Mouse (Mus musculus) kidney, postnatal 4 days (tissue): ENCODE measurements around the gene Ociad2.

Experiments used
- DNase-seq, 2 experiments: peaks; one replicate each; pipeline ENCODE4 v3.0.0; 2021; ENCODE audit warnings: mixed read lengths in 2 of 2

Ociad2 gene

GRCm38 (mm10) chr5:73340723-73341235 lies at the start of gene Ociad2:
Ociad2 (minus strand) TSS chr5:73341028.
- no peak for DNase-seq

GRCm38 (mm10) chr5:73383647-73383970 lies 42.8 kb upstream of the Ociad2 start:
- DNase-seq, result peak; percentile 36 to 57

- peak; percentile 78 to 80 for DNase-seq
These were observed 42.2 kb upstream of the Ociad2 start for GRCm38 (mm10) chr5:73382737-73383646.

GRCm38 (mm10) chr5:73381976-73382540 lies 41.2 kb upstream of the Ociad2 start:
- DNase-seq, result no peak

GRCm38 (mm10) chr5:73381510-73381909 lies 40.7 kb upstream of the Ociad2 start:
- DNase-seq, result no peak

- DNase-seq, result no peak
These were observed 40.0 kb upstream of the Ociad2 start for GRCm38 (mm10) chr5:73380829-73381228.

- peak; percentile 94 to 95 for DNase-seq
These were observed 39.1 kb upstream of the Ociad2 start for GRCm38 (mm10) chr5:73379908-73380307.

GRCm38 (mm10) chr5:73376491-73376890 lies 35.7 kb upstream of the Ociad2 start:
- DNase-seq, result no peak

GRCm38 (mm10) chr5:73376041-73376440 lies 35.2 kb upstream of the Ociad2 start:
- DNase-seq, result peak in 1 of 2 experiments; percentile 27

GRCm38 (mm10) chr5:73373184-73373583 lies 32.4 kb upstream of the Ociad2 start:
- peak in 1 of 2 experiments; percentile 33 for DNase-seq

- no peak for DNase-seq
These were observed 31.8 kb upstream of the Ociad2 start for GRCm38 (mm10) chr5:73372601-73373000.

GRCm38 (mm10) chr5:73369731-73370130 lies 28.9 kb upstream of the Ociad2 start:
- no peak for DNase-seq

GRCm38 (mm10) chr5:73368845-73369447 lies 28.1 kb upstream of the Ociad2 start:
- DNase-seq, result no peak

GRCm38 (mm10) chr5:73367906-73368305 lies 27.1 kb upstream of the Ociad2 start:
- DNase-seq, result no peak

GRCm38 (mm10) chr5:73364107-73364864 lies 23.5 kb upstream of the Ociad2 start:
- no peak for DNase-seq

- peak; percentile 42 to 47 for DNase-seq
These were observed 22.0 kb upstream of the Ociad2 start for GRCm38 (mm10) chr5:73362791-73363190.

- no peak for DNase-seq
These were observed 21.5 kb upstream of the Ociad2 start for GRCm38 (mm10) chr5:73362338-73362737.

GRCm38 (mm10) chr5:73360240-73360639 lies 19.4 kb upstream of the Ociad2 start:
- no peak for DNase-seq

GRCm38 (mm10) chr5:73359752-73360141 lies 18.9 kb upstream of the Ociad2 start:
- DNase-seq, result no peak

GRCm38 (mm10) chr5:73359134-73359751 lies 18.4 kb upstream of the Ociad2 start:
- DNase-seq, result no peak

GRCm38 (mm10) chr5:73355393-73355792 lies 14.6 kb upstream of the Ociad2 start:
- no peak for DNase-seq

GRCm38 (mm10) chr5:73353978-73354377 lies 13.2 kb upstream of the Ociad2 start:
- DNase-seq, result no peak
